Mouse (Mus musculus): Measurements from ENCODE around the gene Traf5. TPM values are rescaled to one million over a fixed set of nuclear protein-coding genes. Genes with fewer than 3 reads are reported as not detected.

Gene Traf5
- total and polyA plus RNA-seq, 2 experiments from 2014 or later, result 1.5 to 2.0 TPM

DNA sequence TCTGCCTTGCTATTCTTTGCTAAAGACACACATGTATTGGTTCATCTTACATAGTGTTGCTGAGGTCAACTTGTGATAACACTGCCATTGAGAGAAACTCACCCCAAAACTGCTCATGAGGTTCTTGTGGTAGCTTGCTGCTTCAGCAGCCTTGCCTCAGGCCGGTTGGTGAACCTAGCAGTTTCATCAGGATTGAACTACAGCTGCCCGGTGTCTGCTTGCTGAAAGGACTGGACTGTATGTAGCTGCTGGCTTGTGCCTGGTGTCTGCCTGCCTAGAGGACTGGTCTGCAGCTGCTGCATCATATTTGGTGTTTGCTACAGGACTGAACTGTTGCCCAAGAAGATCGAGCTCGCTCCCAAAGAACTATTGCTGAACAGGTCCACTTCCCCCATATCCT, 16.3 kb downstream of the Traf5 start:
- Histone ChIP-seq H3K4me1 (ENCODE audit: insufficient read depth) (no peaks in the 10 kb centered on the region), H3K27me3 (ENCODE audit: insufficient read depth, low read length) (no peaks in the 10 kb centered on the region), H3K4me3 (ENCODE audit: low read depth, low read length) (no peak overlapping the region), H3K27ac (ENCODE audit: low read depth, low read length) (no peak overlapping the region), H3K4me2 (ENCODE audit: low read depth) (no peak overlapping the region), H3K36me3 (ENCODE audit: insufficient read depth) (no peaks in the 10 kb centered on the region), H3K9ac (no peak overlapping the region), H3K9me3 (ENCODE audit: low read length) (no peaks in the 10 kb centered on the region)
- 84% methylated on average over 4 of the region's 4 CpGs for WGBS
- no peak for DNase-seq
- ATAC-seq, result no peak
- no peak for TF ChIP-seq CTCF (IDR thresholded peaks at IDR 0.05; ENCODE audit: low read depth)

DNA sequence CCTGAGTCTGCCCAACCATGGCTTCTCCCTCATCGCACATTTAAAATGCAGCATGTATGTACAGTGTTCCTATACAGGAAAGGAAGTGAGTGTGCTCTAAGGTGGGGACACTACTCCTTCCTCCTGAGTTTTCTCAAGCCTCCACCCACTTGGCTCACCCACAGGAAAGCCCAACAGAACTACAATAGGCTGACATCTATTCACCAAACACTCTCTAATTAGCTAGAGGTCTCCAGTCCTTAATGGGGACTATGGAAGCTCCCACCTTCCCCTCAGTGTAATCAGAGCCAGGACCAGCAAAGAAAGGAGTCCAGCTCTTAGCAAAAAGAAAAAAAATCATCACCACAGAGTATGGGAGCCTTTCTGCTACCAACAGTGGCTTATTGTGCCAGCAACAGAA, 17.5 kb downstream of the Traf5 start:
- no peak for TF ChIP-seq CTCF (IDR thresholded peaks at IDR 0.05; ENCODE audit: low read depth)
- no peak for DNase-seq
- H3K4me3 ChIP-seq (ENCODE audit: low read depth, low read length), result no peak overlapping the region
- no peaks in the 10 kb centered on the region for H3K9me3 ChIP-seq (ENCODE audit: low read length)
- no peak for ATAC-seq
- no peak overlapping the region for H3K27ac ChIP-seq (ENCODE audit: low read depth, low read length)
- H3K9ac ChIP-seq, result no peak overlapping the region
- 58% methylated on average over 1 of the region's 1 CpGs for WGBS
- no peaks in the 10 kb centered on the region for H3K4me1 ChIP-seq (ENCODE audit: insufficient read depth)
- H3K4me2 ChIP-seq (ENCODE audit: low read depth), result no peak overlapping the region
- H3K36me3 ChIP-seq (ENCODE audit: insufficient read depth), result no peaks in the 10 kb centered on the region
- H3K27me3 ChIP-seq (ENCODE audit: insufficient read depth, low read length), result no peaks in the 10 kb centered on the region

DNA sequence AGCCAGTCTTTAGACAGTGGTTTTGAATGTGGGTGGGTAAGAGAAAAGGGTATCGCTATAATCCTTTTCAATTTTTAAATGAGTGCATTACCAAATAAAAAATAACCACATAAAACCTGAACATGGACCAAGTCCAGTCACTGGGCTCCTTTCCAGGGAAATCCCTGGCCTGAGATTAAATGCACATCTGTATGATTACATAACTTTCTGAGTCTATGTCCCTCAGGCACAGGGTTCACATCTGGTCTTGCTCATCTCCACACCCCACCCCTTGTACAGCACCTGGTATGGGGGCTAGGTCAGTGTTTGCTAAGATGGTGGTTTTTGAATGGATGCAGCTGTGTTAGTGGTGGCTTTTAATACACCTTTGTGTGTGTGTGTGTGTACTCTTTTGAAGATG, 19.9 kb downstream of the Traf5 start:
- 89% methylated on average over 1 of the region's 1 CpGs for WGBS
- no peak for TF ChIP-seq CTCF (IDR thresholded peaks at IDR 0.05; ENCODE audit: low read depth)

DNA sequence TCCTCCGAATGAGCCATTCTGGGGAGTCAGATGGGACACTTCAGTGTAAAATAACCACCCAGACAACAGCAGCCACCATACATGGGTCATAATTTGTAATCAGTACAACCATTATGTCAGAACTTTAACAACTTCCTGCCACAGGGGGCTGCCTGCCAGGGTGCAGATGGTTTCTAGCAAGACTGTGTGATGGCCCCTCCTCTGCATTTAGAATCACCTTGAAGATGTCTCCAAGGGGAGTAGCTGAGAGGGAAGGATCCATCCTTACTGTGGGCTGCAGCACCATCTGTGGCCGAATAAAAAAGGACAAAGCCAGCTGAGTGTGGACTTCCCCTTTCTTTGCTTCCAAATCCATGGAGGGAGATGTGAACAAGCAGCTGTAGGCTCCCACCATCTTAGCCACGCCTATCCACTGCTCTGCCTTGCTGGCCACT, 21.7 kb downstream of the Traf5 start:
- no peak for DNase-seq
- no peak overlapping the region for H3K4me3 ChIP-seq (ENCODE audit: low read depth, low read length)
- no peaks in the 10 kb centered on the region for H3K4me1 ChIP-seq (ENCODE audit: insufficient read depth)
- no peak overlapping the region for H3K9ac ChIP-seq
- H3K27me3 ChIP-seq (ENCODE audit: insufficient read depth, low read length), result no peaks in the 10 kb centered on the region
- 62% methylated on average over 3 of the region's 3 CpGs for WGBS
- no peaks in the 10 kb centered on the region for H3K36me3 ChIP-seq (ENCODE audit: insufficient read depth)
- peak; percentile 38 for ATAC-seq
- H3K9me3 ChIP-seq (ENCODE audit: low read length), result no peaks in the 10 kb centered on the region
- no peak overlapping the region for H3K4me2 ChIP-seq (ENCODE audit: low read depth)
- H3K27ac ChIP-seq (ENCODE audit: low read depth, low read length), result no peak overlapping the region
- TF ChIP-seq CTCF (IDR thresholded peaks at IDR 0.05; ENCODE audit: low read depth), result peak; percentile 18; the same call in 1 of the 2 replicates

More for the DNA sequence above, 19.9 kb downstream of the Traf5 start:
- ATAC-seq, result no peak
- no peaks in the 10 kb centered on the region for H3K4me1 ChIP-seq (ENCODE audit: insufficient read depth)
- H3K36me3 ChIP-seq (ENCODE audit: insufficient read depth), result no peaks in the 10 kb centered on the region
- no peak overlapping the region for H3K9ac ChIP-seq
- no peak overlapping the region for H3K4me3 ChIP-seq (ENCODE audit: low read depth, low read length)
- no peak overlapping the region for H3K4me2 ChIP-seq (ENCODE audit: low read depth)
- no peak for DNase-seq
- H3K9me3 ChIP-seq (ENCODE audit: low read length), result no peaks in the 10 kb centered on the region
- H3K27me3 ChIP-seq (ENCODE audit: insufficient read depth, low read length), result no peaks in the 10 kb centered on the region
- no peak overlapping the region for H3K27ac ChIP-seq (ENCODE audit: low read depth, low read length)

GRCm38 (mm10) chr1:192069971-192070591, 22.3 kb downstream of the Traf5 start:
- Histone ChIP-seq H3K4me3 (ENCODE audit: low read depth, low read length) (no peak overlapping the region), H3K9ac (no peak overlapping the region), H3K27me3 (ENCODE audit: insufficient read depth, low read length) (no peaks in the 10 kb centered on the region), H3K4me1 (ENCODE audit: insufficient read depth) (no peaks in the 10 kb centered on the region), H3K36me3 (ENCODE audit: insufficient read depth) (no peaks in the 10 kb centered on the region), H3K27ac (ENCODE audit: low read depth, low read length) (no peak overlapping the region), H3K4me2 (ENCODE audit: low read depth) (no peak overlapping the region), H3K9me3 (ENCODE audit: low read length) (no peaks in the 10 kb centered on the region)
- ATAC-seq (peak; percentile 66), DNase-seq (peak; percentile 24)
- 52% methylated on average over 13 of the region's 13 CpGs for WGBS
- no peak for TF ChIP-seq CTCF (IDR thresholded peaks at IDR 0.05; ENCODE audit: low read depth)

DNA sequence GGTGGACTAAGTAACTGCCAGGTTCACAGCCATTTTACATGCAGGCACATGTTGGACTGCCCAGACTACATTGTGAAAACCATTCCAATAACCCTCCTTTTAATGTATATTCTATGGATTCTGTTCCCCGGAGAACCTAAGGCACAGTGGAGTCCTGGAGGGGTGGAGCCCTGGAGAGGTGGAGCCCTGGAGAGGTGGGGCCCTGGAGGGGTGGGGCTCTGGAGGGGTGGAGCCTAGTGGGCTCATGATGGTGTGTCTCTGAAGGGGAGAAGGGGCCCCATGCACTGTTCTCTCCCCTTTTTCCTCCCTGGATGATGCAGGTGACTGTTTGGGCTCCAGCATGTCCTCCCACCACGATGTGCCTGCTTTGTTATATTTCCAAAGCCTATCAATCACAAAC, 24.2 kb downstream of the Traf5 start:
- Histone ChIP-seq H3K27me3 (ENCODE audit: insufficient read depth, low read length) (no peaks in the 10 kb centered on the region), H3K9me3 (ENCODE audit: low read length) (no peaks in the 10 kb centered on the region), H3K27ac (ENCODE audit: low read depth, low read length) (no peak overlapping the region), H3K9ac (no peak overlapping the region), H3K4me1 (ENCODE audit: insufficient read depth) (no peaks in the 10 kb centered on the region), H3K36me3 (ENCODE audit: insufficient read depth) (no peaks in the 10 kb centered on the region), H3K4me3 (ENCODE audit: low read depth, low read length) (no peak overlapping the region), H3K4me2 (ENCODE audit: low read depth) (no peak overlapping the region)
- ATAC-seq (no peak), DNase-seq (no peak)
- no peak for TF ChIP-seq CTCF (IDR thresholded peaks at IDR 0.05; ENCODE audit: low read depth)
- WGBS, result 68% methylated on average over 2 of the region's 2 CpGs

GRCm38 (mm10) chr1:192066956-192067355, 25.4 kb downstream of the Traf5 start:
- TF ChIP-seq CTCF (IDR thresholded peaks at IDR 0.05; ENCODE audit: low read depth), result no peak
- no peaks in the 10 kb centered on the region for H3K27me3 ChIP-seq (ENCODE audit: insufficient read depth, low read length)
- WGBS, result 95% methylated on average over 3 of the region's 3 CpGs
- ATAC-seq, result no peak
- no peak overlapping the region for H3K9ac ChIP-seq
- no peaks in the 10 kb centered on the region for H3K4me1 ChIP-seq (ENCODE audit: insufficient read depth)
- DNase-seq, result no peak
- no peak overlapping the region for H3K27ac ChIP-seq (ENCODE audit: low read depth, low read length)
- H3K9me3 ChIP-seq (ENCODE audit: low read length), result no peaks in the 10 kb centered on the region
- H3K36me3 ChIP-seq (ENCODE audit: insufficient read depth), result no peaks in the 10 kb centered on the region
- no peak overlapping the region for H3K4me2 ChIP-seq (ENCODE audit: low read depth)
- no peak overlapping the region for H3K4me3 ChIP-seq (ENCODE audit: low read depth, low read length)

Data from forebrain, postnatal 0 days (tissue).